Mouse (Mus musculus) c-Kit-positive CD71-positive TER-119-positive erythroid progenitor cells, embryonic 14.5 days (primary cell): ENCODE results near the gene Angel2.
A peak's percentile ranks its signal among the peaks of the same experiment; 100 is the strongest.
"Not testable (repeated sequence)": the region's sequence is repeated elsewhere in the genome, so short reads cannot be mapped to it uniquely, and the experiment has no call there.

ENCODE experiments used
- DNase-seq: peaks from one replicate; pipeline ENCODE4 v3.0.0-alpha.2; 2013; ENCODE audit warnings: low spot score

The Angel2 gene

DNA sequence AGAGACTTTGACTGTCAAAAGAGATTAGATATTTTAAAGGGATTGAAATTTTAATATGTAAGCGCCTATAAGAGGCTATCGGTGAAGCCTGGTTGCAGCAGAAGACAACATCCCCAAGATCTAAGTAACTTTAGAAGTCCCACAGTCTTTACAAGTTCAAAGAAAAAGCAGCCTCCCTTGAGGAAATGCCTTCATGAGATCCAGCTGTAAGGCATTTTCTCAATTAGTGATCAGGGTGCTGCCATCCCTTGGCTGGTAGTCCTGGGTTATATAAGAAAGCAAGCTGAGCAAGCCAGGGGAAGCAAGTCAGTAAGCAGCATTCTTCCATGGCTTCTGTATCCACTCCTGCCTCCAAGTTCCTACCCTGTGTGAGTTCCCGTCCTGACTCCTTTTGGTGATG lies at the start of gene Angel2:
Angel2 (plus strand) TSS at position 301 of the 400 bp plus-strand sequence.
- DNase-seq, result not testable (repeated sequence)

- no peak for DNase-seq
Observed at GRCm38 (mm10) chr1:190875751-190876150, 49.2 kb upstream of the Angel2 start.

DNA sequence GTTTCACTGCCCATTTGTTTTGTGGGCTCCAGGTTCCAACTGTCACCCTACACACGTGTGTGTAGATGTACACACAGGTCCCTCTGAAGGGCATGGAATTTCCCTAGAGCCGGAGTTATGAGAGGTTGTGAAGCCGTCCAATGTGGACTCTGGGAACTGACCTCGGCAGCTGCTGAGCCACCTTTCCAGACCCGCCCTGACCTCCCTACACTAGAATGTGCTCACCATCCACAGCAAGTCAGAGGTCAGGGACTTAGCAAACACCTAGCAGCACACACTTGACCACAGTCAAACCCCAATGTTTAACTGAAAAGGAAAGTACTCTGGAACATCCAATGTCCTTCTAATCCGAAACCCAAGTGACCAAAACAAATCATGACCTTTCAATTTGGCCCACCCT lies 44.3 kb upstream of the Angel2 start:
- DNase-seq, result no peak

DNA sequence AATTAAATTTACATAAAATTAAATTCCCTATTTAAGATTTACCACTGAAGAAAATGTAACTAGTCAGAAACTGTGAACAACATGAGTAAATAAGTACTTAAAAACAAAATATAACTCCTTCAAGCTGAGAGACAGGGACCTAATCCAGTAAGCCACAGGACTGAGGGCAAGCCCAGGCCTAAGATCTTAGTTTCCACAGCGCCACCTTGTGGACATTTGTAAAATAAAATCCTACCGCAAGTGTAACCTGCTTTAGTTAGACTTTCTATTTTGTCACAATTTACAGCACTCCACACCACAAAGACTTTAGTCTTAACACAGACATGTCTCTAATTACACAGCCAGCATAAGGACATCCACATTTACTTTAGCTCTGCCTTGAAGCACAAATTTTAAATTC lies 43.5 kb upstream of the Angel2 start:
- DNase-seq, result peak; percentile 66

DNA sequence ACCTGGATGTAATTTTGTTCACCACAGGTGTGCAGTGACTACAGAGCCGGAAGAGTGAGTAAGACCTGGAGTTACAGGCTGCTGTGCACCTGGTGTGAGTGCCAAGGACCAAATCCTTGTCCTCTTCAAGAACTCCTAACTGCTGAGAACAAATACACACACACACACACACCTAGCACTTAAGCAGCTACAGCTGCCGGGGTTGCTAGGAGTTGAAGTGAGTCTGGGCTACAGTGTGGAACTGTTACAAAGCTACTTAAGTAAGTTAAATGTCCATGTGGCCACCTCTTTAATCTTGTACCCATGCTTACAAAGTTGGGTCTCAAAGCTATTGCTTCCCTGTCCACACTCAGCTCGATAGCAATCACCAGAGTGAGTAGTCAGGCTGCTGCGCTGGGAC lies 38.9 kb upstream of the Angel2 start:
- no peak for DNase-seq

DNA sequence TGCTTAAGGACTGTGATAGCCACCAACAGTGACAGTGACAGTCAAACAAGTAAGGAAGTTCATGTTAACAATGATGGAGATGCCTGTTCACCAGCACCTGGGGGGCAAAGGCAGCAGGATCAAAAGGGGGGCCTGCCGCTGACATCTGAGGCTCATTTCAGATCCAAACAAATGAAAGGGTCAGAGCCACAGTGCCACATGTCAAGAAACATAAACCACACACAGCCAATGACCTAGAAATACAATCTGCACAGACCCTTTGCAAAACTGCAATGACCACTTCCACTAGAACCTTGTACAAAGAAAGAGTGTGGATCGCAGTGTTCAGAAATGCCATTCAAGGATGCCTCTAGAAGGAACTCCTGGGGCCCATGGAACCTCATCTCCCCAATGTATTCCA lies 36.9 kb upstream of the Angel2 start:
- no peak for DNase-seq

GRCm38 (mm10) chr1:190888646-190889045 lies 36.3 kb upstream of the Angel2 start:
- no peak for DNase-seq

GRCm38 (mm10) chr1:190893559-190894167 lies 31.2 kb upstream of the Angel2 start:
- no peak for DNase-seq

GRCm38 (mm10) chr1:190898186-190898585 lies 26.7 kb upstream of the Angel2 start:
- no peak for DNase-seq

DNA sequence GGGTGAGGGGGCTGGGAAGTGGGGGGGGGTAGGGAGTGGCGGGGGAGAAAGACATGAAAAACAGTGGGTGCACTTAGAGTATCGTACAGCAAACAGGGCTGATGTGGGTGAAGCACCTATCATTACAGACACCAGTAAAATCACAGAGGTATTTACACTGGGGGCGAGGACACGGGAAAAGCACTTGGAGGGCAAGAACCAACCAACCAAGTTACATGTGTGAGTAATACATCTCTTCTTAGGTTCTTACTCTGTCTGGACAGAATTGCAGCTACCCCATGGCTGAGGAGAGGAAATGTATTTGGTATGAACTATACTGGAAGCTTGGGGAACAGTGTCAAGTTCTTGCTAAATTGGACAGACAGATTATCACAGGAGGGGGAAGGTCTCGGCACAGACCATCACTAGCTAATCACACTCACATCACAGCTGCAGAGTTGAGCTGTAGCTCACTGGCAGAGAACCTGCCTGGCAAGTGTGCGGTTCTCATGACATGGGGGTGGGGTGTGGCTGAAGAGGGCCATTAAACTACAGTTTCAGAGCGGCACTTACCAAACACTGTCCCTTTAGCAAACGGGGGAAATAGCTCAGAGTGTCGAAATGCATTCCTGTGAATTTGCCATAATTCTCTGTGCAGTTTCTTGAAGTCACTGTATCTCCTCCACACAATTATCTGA lies 25.9 kb upstream of the Angel2 start:
- no peak for DNase-seq

DNA sequence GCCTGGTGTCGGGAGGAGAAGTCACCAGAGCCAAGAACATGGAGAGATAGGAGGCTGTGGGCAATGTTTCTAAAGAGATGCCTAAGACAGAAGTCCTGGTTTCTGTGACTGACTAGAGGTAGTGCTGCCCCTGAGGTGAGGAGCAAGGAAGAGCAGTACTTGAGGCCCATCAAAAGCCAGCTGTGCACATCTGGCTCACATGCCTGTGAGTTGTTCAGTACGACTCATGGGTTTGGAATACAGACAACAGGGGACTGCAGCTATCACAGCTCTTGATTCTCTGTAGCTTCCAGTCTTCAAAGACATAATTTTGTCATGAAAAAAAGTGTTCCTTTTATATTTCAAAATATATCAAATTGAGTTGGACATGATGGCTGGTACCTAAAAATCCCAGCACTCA lies 23.8 kb upstream of the Angel2 start:
- no peak for DNase-seq

DNA sequence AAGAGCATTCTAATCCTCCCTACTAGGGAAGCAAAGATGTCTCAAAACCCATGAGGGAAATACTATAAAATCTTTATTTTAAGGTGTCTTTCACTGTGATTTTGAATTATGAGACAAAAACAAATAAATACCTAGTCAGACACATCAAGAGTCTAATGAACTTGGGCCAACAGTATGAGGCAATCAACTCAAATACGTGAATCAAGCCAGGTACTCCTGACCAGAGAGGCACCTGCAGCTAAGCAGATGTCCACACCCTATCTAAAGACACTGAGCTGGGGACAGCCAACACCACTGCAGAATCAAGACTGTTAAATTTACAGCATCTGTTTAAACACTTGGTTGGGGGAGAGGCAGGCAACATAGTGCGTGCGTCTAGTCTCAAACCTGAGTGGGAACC lies 20.8 kb upstream of the Angel2 start:
- DNase-seq, result no peak

GRCm38 (mm10) chr1:190904714-190905113 lies 20.2 kb upstream of the Angel2 start:
- DNase-seq, result no peak

DNA sequence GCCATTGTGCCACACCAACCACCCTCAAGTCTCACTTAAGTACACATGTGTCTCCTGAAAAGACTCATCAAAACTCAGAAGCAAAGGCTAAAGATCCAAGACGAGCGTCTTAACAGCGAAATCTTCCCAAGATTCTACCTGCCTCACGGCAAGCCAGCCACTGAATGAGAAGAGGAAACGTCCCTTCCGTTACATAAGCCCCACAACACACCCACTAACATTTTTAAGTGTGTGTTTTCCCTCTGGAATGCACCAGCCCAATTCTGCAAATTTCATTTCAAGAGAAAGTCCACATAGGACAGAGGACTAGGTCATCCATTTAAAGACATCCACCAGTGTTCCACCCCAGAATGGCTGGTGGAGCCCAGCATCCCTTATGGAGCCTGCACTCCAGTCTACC lies 14.1 kb upstream of the Angel2 start:
- DNase-seq, result no peak

DNA sequence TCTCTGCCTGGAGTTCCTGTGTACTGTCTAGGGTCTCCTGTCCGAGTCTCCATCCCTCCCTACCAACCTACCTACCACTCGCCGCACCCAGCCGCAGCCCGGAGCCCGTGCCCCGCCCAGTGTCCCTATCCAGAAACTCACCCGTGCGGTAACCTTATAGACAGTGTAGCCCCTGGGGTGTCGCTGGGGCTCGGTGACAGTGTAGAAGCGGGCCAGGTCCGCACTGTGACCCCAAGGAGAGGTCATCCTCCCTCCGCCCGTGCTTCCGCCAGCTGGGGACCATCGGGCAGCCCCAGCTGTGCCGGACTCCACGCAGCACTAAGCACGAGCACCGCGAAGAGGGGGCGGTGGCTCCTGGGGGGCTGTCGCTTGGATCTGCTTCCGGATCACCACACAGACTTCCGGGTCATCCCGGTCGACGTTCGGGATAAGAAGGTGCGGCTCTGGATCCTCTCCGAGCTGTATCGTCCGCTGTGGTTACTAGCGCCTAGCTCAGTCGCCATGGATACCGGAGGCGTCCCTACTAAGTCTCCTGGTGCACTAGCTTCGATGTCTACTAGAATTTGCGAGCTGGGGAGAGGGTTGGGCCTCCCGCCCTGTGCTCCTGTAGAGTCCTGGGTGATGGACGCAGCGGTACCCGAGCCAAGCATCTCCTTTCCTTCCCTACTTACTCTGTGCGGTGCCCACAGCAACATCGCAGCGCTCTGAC lies 13.3 kb upstream of the Angel2 start, which contains the start of gene Rps6kc1:
Rps6kc1 (minus strand) TSS at position 356 of the 709 bp plus-strand sequence.
- peak; percentile 86 for DNase-seq

DNA sequence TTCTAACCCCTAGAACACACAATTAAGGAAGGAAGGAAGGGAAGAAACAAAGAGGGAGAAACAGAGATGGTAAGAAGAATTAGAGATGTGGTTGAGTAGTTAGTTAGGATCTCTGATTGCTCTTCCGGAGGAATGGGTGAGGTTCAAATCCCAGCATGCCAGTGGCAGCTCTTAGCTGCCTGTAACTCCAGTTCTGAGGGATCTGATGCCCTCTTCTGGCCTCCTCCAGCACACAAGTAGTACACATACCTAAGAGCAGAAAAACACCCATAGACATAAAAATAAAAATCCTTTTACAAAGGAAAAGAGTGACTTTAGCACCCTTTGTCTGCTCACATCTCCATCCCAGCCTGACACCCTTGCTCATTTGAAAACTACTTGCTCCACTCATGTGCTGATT lies 12.3 kb upstream of the Angel2 start:
- DNase-seq, result no peak

GRCm38 (mm10) chr1:190918938-190919337 lies 6.0 kb upstream of the Angel2 start:
- DNase-seq, result no peak

GRCm38 (mm10) chr1:190919725-190920469 lies 5.0 kb upstream of the Angel2 start:
- DNase-seq, result no peak

DNA sequence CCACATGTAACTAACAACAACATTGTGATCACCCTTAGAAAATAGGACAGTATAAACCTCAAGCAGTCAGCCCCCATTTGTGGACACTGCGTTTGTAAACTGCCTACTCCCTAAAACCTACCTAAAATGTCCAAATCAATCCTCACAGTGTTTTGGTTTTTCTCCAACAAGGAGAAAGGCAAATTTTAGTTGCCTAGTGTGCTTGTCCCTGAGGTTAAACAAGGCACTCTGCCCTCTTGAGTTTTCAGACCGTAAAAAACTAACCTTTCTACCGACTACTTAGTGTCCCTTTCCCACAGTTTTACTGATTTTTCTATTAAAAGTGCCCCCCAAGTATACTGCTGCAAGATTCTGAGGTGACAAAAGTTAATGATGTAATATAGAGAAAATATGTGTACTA lies 2.4 kb downstream of the Angel2 start:
- DNase-seq, result no peak

DNA sequence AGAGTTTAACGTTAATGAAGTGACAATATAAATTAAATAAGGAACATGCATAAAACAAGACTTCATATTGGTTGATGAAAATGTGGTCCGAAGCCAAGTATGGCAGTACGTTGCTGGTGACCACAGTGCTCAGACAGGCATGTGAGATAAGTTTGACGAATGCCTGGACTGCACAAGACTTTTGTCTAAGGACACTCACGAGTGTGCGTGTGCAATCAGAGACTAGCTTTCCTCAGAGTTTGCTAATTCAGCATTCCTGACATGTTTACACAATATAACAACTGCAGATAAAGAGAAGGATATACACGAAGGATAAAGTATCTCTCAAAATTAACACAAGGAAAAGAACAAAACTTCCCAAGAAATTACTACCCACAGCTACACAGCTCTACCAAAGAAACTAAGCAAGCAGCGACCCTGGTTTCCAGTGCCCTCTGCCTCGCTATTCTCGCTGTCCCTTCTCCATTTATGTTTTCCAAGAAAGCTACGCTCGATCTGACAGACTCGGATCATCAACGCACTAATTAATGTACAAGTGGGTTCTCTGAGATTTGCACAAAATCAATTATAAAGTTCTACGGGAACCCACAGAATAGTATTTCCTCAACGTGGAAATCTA lies 2.9 kb downstream of the Angel2 start:
- no peak for DNase-seq

DNA sequence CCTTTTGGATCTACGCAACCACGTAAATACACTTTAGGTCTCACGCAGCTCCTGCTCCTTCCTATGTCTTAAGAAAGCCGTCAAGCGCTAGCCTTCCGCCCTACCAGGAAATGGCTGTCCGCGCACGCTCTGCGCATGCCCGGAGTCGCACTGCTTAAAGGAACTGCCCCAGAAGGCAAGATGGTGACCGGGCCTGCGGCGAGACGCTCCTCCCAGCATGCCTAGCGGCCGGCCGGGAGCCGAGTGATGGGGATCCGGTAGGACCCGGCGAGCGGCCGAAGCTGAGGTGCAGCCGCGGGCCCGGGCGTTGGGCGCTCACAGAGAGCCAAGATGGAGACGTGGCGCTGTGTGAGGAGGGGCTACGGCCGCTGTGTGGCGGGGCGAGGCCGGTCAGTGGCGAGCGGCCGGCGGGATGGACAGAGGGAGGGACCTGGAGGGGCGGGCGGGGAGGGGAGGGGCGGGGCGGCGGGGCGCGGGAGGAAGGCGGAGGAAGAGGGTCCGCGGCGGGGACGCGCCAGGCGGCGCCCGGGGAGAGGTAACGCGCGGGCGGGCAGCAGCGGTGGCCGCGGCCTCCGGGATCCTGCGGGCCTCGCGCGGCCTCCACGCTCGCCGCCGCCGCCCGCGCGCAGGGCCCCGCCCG lies 3.6 kb downstream of the Angel2 start:
- DNase-seq, result peak; percentile 98
